Mouse (Mus musculus) cerebellum, postnatal 14 days (tissue): ENCODE data around the gene Grik4.
A peak's percentile ranks its signal among the peaks of the same experiment; 100 is the strongest.

ENCODE experiments used
- DNase-seq, 2 experiments: peaks; one replicate each; pipeline ENCODE4 v3.0.0; 2021; ENCODE audit warnings: mixed read lengths in 2 of 2

Gene Grik4

GRCm38 (mm10) chr9:42859959-42860794 is 84.1 kb downstream of the Grik4 start:
- DNase-seq, result no peak

- DNase-seq, result no peak
These were observed 85.1 kb downstream of the Grik4 start for GRCm38 (mm10) chr9:42858998-42859690.

GRCm38 (mm10) chr9:42858576-42858975 is 85.7 kb downstream of the Grik4 start:
- DNase-seq, result no peak

DNA sequence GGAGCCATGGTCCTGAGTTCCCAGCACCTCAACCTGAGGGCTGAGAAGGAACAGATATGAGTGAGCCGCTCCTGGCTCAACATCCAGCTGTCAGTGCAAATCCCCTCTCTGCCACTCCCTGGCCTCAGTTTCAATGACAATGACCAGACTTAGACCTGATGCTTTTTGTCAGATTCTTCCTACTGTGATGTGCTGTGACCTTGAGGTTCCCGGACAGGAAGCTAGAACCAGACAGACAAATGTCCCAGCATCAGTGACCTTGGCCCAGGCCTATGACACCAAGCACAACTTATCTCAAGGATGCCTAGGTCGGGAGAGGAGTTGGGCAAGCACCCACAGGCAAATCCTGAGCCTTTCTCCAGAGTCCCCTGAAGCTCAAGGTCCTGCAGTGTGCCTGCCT is 86.5 kb downstream of the Grik4 start:
- no peak for DNase-seq

- no peak for DNase-seq
These were observed 91.2 kb downstream of the Grik4 start for GRCm38 (mm10) chr9:42853077-42853476.

GRCm38 (mm10) chr9:42850063-42850462 is 94.2 kb downstream of the Grik4 start:
- DNase-seq, result no peak

- no peak for DNase-seq
These were observed 96.2 kb downstream of the Grik4 start for GRCm38 (mm10) chr9:42848061-42848460.

GRCm38 (mm10) chr9:42846676-42847425 is 97.4 kb downstream of the Grik4 start:
- DNase-seq, result no peak

DNA sequence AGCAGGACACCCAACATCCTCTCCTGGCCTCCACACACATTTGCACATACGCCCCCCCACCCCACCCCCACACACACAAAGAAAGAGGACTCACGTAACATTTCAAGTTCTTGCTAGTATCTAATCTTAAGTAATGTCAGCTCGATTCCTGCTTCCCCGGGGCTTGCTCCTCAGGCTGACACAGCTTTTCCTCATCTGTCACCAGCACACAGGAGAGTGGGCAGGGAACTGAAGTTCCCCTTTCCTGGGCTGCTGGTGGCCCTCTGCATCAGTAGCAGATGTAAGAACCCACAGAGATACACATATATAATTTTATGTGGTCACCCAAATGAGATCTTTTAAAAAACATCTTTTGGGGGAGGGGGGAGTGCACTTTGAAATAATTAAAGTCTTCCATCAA is 98.2 kb downstream of the Grik4 start:
- no peak for DNase-seq

DNA sequence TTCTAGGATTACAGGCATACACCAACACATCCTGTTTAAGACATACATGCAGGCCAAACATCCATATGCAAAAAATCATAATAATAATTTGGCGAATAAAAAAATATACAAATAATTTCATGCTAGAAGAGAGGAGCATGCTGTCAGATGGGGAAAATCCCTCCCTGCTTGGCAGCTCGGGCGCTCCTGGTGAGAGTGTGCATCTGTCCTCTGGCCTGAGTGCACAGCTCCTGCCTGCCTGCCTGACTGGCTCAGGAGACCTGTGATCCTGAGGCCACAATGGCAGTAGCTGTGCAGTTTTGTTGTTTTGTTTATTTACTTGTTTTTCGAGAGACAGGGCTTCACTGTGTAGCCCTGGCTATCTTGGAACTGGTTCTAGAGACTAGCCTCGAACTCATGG is 100.0 kb downstream of the Grik4 start:
- peak; percentile 60 to 72 for DNase-seq

- no peak for DNase-seq
These were observed 106.0 kb downstream of the Grik4 start for GRCm38 (mm10) chr9:42838299-42838698.

DNA sequence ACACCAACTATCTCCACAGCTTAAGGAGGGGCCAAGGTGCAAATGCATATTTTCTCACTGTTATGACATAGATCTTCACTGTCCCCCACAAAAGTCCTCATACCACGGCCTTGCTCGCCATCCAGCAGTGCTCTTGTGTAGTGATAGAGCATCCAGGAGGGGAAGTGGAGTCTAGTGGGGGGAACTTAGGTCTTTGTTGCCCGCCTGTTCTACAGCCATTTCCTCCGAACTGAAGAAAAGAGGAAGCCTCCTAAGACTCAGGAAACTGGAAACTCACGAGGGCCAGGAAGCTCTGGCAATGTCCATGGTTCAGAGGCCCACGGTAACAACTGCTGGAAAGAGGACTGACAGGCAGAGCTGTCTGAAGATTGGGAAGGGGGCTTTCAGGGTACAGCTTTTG is 106.8 kb downstream of the Grik4 start:
- DNase-seq, result no peak

- no peak for DNase-seq
These were observed 112.7 kb downstream of the Grik4 start for GRCm38 (mm10) chr9:42831558-42831957.

- DNase-seq, result no peak
These were observed 125.0 kb downstream of the Grik4 start for GRCm38 (mm10) chr9:42819247-42819646.

DNA sequence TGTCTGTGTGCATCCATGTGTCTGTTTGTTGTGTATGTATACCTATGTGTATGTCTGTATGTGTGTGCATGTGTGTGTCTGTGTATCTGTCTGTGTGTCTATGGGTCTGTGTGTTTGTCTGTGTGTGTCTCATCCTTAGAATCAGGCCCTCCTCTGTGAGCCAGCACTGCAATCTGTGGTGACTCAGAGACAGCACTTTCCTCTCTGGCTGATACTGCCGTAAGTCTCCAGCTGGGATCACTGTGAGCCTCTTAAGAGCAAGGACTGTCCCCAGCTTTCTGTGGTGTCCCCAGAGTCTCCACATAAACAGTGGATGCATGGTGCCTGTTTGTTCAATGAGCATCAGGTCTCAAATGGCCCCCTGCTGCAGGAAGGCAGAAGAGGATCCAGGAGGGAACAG is 127.5 kb downstream of the Grik4 start:
- DNase-seq, result no peak

- DNase-seq, result no peak
These were observed 135.1 kb downstream of the Grik4 start for GRCm38 (mm10) chr9:42809146-42809545.

GRCm38 (mm10) chr9:42808394-42808793 is 135.9 kb downstream of the Grik4 start:
- DNase-seq, result peak in 1 of 2 experiments; percentile 34

DNA sequence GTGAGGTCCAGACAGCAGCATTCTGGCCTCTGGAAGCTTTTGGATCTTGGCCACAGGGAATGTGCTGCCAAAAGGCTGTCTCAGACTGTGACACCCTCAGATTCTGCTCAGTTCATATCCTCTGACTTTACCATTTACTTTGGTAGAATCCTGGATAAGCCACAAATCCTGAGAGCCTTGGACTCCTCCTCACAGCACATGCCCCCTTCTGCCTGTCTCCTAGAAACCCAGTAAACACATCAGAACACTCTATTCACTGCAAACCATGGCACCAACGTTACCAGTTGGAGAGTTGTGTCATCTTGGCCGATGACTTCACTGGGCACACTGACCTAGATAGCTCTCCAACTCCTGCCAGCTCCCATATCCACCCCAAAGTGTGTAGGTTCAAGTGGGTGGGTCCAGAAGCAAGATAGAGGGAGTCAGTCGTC is 141.2 kb downstream of the Grik4 start:
- peak; percentile 59 to 60 for DNase-seq

GRCm38 (mm10) chr9:42801929-42802328 is 142.4 kb downstream of the Grik4 start:
- DNase-seq, result no peak

DNA sequence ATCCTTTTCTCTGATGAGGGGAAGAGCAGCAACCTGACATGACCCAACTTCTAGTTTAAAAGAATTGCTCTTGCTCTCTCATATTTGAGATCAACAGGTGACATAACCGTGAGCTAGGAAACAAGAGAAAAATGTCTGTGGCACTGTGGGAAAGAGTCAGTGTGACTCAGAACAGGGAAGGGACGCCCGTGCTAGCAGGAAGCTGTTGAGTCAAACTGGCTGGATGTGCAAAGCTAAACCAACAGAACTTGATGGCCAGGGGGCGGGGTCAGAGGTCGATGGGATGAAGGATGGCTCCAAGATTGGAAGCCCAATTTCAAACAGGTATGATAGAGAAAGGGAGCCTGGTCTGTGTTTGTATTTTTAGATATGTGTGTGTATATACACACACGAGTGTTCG is 144.2 kb downstream of the Grik4 start:
- no peak for DNase-seq

DNA sequence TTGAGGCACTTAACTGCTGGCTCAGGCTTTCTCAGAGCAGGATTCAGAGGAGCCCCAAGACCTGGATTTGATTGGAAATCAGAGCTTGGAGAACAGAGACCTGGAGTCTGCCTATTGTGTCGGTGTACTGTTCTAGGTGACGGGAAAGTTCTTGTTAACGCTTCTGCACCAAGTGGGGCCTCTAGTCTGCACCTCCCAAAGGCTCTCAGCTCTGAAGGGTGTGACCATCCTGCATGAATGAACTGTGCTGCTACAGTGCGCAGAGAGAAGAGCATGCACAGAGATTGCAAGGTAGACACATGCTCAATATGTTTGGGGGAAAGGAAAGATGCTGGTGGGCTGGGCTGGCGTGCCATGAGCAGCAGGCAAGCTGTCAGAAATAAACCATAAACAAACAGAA is 144.6 kb downstream of the Grik4 start:
- DNase-seq, result no peak

GRCm38 (mm10) chr9:42799242-42799641 is 145.1 kb downstream of the Grik4 start:
- peak; percentile 47 to 66 for DNase-seq

GRCm38 (mm10) chr9:42798280-42798679 is 146.0 kb downstream of the Grik4 start:
- no peak for DNase-seq
